Mouse (Mus musculus): Measurements from ENCODE around the gene Klhl29.
"Not testable (repeated sequence)": the region's sequence is repeated elsewhere in the genome, so short reads cannot be mapped to it uniquely, and the experiment has no call there.

Gene Klhl29

GRCm38 (mm10) chr12:5358497-5358896 is 17.0 kb downstream of the Klhl29 start:
- no peak for DNase-seq (ENCODE audit: extremely low spot score, low read depth, low spot score)

- DNase-seq (ENCODE audit: extremely low spot score, low read depth, low spot score), result no peak
These were observed 22.1 kb downstream of the Klhl29 start for GRCm38 (mm10) chr12:5353416-5353815.

DNA sequence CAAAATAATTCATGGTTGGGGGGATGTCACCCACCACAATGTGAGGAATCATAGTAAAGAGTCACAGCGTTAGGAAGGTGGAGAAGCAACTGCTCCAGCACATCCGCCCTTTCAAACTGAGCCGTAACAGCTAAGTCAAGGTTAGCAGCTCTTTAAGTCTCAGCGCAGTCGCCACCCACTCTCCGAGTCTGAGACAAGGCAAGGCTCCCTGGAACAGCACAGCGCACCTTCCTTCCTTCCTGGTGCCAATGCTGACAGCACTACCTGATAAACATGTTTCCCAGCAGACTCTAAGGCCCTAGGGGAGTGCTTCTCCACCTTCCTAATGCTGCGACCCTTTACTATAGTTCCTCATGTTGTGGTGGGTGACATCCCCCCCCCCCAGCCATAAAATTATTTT is 22.7 kb downstream of the Klhl29 start:
- no peak for DNase-seq (ENCODE audit: extremely low spot score, low read depth, low spot score)

DNA sequence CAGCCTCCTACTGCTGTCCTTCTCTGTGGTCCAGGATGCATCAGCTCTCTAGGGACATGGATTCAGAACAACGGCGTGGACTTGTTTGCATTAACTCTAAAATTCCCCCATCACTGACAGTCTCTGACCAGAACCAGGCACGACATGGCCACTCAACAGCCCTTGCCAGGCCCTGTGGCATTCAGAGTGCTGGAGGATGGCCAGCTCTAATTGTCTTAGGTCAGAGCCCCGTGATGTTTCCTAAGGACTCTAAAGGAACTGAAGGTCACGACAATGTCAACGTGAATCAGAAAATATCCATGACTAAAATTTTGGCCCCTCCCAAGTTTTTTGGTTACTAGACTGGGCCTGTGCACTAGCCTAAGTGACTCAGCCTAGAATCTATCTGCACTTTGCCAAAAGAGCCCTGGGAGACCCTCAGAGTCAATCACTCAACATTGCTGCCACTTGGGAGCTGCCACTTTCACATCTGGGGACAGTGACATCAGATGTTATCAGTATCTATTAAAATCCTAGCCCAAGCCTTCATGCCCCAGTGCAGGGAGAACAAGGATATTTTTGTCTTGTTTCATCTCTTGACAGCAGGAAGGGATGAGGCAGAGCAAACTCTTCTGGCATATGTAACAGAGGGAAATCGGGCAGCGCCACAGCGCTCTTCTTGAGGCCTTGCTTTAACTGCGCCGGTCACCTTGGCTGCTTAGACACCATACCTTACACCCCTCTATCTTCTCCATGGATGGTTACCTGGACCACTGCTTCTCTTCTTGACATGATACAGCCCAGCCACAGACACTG is 24.8 kb downstream of the Klhl29 start:
- no peak for DNase-seq (ENCODE audit: extremely low spot score, low read depth, low spot score)

DNA sequence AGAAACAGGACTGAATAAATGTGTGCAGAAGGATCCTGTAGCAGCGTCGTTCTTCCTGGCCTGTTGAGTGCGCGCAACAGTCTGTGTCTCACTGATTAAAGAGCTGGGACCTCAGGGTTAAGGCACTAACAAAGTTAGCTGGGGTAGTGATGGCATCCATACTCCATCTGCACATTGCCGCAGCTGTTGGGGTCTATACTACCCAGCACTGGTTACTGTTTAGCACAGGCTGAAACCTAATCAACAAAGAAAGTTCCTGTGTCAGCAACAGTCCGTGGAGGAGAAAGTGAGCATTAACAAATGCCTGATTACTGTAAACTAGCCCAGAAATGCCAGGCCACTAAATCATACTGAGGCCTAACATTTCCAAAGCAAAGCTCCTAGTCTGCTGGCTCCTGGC is 30.4 kb downstream of the Klhl29 start:
- DNase-seq (ENCODE audit: extremely low spot score, low read depth, low spot score), result no peak

- DNase-seq (ENCODE audit: extremely low spot score, low read depth, low spot score), result not testable (repeated sequence)
These were observed 31.0 kb downstream of the Klhl29 start for GRCm38 (mm10) chr12:5344457-5344856.

- DNase-seq (ENCODE audit: extremely low spot score, low read depth, low spot score), result no peak
These were observed 35.3 kb downstream of the Klhl29 start for GRCm38 (mm10) chr12:5340151-5340603.

- no peak for DNase-seq (ENCODE audit: extremely low spot score, low read depth, low spot score)
These were observed 38.4 kb downstream of the Klhl29 start for GRCm38 (mm10) chr12:5336927-5337712.

DNA sequence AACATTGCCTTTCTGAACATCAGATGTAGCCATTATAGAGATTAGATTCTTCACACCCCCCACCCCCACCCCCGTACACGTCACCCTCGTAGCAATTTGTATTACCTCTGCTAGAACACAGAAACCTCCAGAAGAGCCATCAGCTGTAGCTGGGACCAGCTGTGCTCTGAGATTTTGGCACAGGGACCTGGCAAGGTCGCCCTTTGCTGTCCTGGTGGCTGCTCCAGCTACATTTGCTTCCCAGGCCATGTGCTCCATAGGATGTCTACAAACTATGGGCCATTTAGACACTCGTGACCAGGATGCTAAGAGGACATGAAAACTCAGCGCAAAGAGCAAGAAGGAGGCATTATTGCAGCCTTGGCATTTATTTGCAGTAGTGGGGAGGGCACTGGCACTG is 39.2 kb downstream of the Klhl29 start:
- no peak for DNase-seq (ENCODE audit: extremely low spot score, low read depth, low spot score)

- DNase-seq (ENCODE audit: extremely low spot score, low read depth, low spot score), result no peak
These were observed 40.5 kb downstream of the Klhl29 start for GRCm38 (mm10) chr12:5334956-5335355.

- no peak for DNase-seq (ENCODE audit: extremely low spot score, low read depth, low spot score)
These were observed 41.3 kb downstream of the Klhl29 start for GRCm38 (mm10) chr12:5334175-5334574.

DNA sequence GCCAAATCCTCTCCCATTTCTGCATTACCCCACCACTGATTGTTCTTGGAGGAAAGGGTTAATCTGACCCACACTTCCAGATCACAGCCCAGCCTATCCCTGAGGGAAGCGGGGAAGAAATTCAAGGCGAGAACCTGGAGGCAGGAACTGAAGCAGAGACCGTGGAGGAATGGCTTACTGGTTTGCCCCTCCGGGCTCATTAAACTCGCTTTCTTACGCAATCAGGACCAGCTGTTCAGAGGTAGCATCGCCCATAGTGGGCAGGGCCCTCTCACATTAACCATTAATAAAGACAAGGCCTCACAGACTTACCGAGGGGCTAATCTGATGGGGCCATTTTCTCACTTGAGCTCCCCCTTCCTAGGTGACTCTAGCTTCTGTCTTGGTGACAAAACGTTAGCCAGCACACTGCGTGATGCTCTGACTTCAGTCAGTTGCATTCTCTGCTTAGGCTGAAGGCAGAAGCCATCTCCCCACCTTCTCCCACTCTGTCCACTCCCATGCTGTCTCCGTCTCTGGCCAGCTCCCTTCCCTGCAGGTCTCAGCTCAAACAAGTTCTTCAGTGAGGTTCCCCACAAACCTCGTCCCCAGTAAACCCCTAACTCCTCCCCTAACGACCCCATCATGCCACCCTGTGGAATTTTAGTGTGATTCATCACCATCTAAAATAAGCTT is 43.5 kb downstream of the Klhl29 start:
- no peak for DNase-seq (ENCODE audit: extremely low spot score, low read depth, low spot score)

GRCm38 (mm10) chr12:5330496-5331070 is 44.9 kb downstream of the Klhl29 start:
- no peak for DNase-seq (ENCODE audit: extremely low spot score, low read depth, low spot score)

GRCm38 (mm10) chr12:5322444-5323087 is 52.9 kb downstream of the Klhl29 start:
- DNase-seq (ENCODE audit: extremely low spot score, low read depth, low spot score), result no peak

DNA sequence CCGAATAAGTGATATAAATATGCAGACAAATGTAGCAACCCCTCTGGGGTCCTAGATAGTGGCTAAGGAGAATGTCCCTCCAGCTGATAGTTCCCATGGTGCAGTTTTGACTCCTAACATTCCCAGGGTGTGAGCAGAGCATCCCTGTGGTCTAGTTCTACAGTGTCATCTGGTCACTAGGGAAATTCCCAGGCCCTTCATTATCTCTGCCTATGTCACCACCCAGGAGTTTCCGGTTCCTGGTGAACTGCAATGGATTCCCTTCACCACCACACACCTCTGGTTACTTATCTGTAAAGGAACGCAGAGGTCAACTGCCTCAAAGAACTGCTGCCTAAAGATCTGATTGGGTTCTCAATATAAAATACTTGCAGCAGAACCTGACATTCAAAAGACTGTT is 54.5 kb downstream of the Klhl29 start:
- DNase-seq (ENCODE audit: extremely low spot score, low read depth, low spot score), result no peak

DNA sequence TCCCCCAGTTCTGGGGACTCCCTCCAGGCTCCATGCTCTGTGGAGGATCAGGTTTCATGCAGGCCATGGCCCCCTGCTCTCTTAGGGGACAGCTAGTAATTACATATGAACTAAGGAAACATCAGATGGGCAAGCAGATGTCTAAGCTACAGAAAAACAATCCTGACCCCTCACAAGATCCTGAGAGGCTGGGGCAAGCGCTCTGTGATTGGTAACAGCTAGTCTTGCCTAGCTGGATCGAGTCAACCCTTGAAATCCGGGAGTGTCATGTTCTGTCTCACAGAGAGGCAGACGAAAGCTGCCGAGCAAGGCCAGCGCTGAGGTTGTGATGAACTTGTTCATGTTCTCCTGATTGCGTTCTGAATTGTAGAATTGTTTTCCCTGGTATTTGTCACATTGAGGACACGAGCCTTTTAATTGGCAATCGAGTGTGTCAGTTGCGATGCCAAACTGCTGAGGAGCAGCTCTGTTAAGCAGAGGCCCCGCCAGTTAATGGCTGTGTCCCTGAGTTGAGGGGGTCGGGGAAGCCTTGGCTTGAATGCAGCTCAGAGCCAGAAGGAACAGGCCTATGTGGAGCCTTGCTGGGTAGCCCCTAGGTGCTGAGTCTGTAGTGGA is 56.0 kb downstream of the Klhl29 start:
- no peak for DNase-seq (ENCODE audit: extremely low spot score, low read depth, low spot score)

DNA sequence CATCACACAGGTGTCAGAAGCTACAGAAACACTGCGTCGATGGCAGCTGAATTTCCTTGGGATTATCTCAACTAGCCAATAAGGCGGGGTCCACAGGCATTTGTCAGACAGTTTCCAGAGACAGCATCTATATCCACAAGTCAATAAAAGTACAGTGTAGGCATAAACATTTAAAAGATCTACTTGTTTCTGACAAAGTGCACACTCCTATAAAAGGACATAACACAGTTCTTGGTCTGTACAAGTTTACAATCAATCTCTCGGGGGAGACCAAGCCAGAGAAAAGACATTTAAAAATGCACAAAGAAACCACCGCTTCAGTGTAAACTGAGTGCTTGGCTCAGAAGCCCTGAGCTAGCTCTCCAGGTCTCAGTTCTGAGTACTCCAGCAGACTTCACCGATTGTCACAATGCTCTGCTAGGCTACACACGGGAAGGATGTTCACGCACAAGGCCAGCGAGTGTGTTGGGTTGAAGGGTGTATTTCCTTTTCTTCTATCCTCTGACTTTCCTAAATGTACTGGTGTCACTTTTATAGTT is 59.4 kb downstream of the Klhl29 start:
- DNase-seq (ENCODE audit: extremely low spot score, low read depth, low spot score), result no peak

- DNase-seq (ENCODE audit: extremely low spot score, low read depth, low spot score), result no peak
These were observed 67.6 kb downstream of the Klhl29 start for GRCm38 (mm10) chr12:5307923-5308322.

- no peak for DNase-seq (ENCODE audit: extremely low spot score, low read depth, low spot score)
These were observed 70.0 kb downstream of the Klhl29 start for GRCm38 (mm10) chr12:5305466-5305865.

DNA sequence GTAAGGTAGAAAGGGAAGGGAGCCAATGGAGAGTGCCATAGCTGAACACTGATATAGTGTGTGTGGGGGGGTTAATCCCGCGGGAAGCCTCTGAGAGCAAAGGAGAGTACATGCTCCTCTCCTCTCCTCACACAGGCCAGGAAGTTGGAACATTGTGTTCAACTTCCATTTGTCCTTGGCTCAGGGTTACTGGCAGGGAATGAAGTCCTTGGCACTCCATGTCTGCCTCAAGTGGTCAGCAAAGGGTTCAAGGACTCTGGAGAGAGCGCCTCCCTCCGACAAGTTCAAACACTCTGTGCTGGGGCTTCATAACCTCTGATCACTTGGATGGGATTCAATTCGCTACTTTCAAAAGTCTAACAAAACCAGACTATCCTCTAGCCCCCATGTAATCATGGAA is 71.6 kb downstream of the Klhl29 start:
- DNase-seq (ENCODE audit: extremely low spot score, low read depth, low spot score), result no peak

All from hindlimb bud, embryonic 11.5 days (tissue).